Mouse (Mus musculus): ENCODE results near the gene Psd. TPM values are rescaled to one million over a fixed set of nuclear protein-coding genes. Genes with fewer than 3 reads are reported as not detected.

The Psd gene
- polyA plus RNA-seq, 1 experiment, result 1.6 TPM

DNA sequence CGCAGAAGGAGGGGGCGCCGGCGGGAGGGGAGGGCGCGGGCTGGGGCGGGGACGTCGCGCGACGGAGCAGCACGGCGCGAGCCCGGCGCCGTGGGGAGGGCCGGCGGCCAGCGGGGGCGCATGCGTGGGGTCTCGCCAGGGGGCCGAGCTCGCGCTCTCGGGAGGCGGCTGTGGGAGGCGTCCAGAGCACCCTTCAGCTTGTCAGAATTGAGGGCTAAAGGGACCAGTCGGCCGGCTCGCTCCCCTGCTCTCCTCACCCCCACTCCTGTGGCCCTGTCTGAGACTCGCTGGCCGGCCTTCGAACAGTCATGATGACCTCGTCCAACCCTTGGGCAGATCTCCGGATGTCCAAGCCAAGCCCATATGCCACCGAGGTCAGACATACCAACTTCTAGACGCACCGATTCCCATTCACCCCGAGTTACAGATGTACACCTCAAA is 8.9 kb downstream of the Psd start:
- TF ChIP-seq POLR2A (IDR thresholded peaks at IDR 0.05; ENCODE audit: control insufficient read depth, extremely low read depth, insufficient read depth, low read length, poor library complexity), result no peak
- TF ChIP-seq CTCF (IDR thresholded peaks at IDR 0.05; ENCODE audit: borderline replicate concordance, control insufficient read depth, extremely low read depth, insufficient read depth, low read length, poor library complexity), result no peak
- 3% methylated on average over 37 of the region's 42 CpGs for WGBS
- Histone ChIP-seq H3K4me3 (ENCODE audit: control insufficient read depth, insufficient read depth, low read length) (no peak overlapping the region), H3K4me1 (replicated peaks; ENCODE audit: control insufficient read depth, insufficient read depth, low read length) (peaks cover 9% of the 10 kb centered on the region), H3K27ac (ENCODE audit: control insufficient read depth, insufficient read depth, low read length) (no peak overlapping the region), H3K27me3 (ENCODE audit: control insufficient read depth, insufficient read depth, low read length) (peaks cover 31% of the 10 kb centered on the region), H3K36me3 (ENCODE audit: control insufficient read depth, insufficient read depth, low read length) (no peaks in the 10 kb centered on the region)
- DNase-seq, result no peak

- H3K27me3 ChIP-seq (ENCODE audit: control insufficient read depth, insufficient read depth, low read length), result peaks cover 31% of the 10 kb centered on the region
- WGBS, result 3% methylated on average over 48 of the region's 48 CpGs
- DNase-seq, result no peak
- no peak overlapping the region for H3K4me3 ChIP-seq (ENCODE audit: control insufficient read depth, insufficient read depth, low read length)
- no peak overlapping the region for H3K27ac ChIP-seq (ENCODE audit: control insufficient read depth, insufficient read depth, low read length)
- no peak for TF ChIP-seq POLR2A (IDR thresholded peaks at IDR 0.05; ENCODE audit: control insufficient read depth, extremely low read depth, insufficient read depth, low read length, poor library complexity)
- TF ChIP-seq CTCF (IDR thresholded peaks at IDR 0.05; ENCODE audit: borderline replicate concordance, control insufficient read depth, extremely low read depth, insufficient read depth, low read length, poor library complexity), result no peak
- peaks cover 9% of the 10 kb centered on the region for H3K4me1 ChIP-seq (replicated peaks; ENCODE audit: control insufficient read depth, insufficient read depth, low read length)
- H3K36me3 ChIP-seq (ENCODE audit: control insufficient read depth, insufficient read depth, low read length), result no peaks in the 10 kb centered on the region
Measured at GRCm38 (mm10) chr19:46317546-46317885, 9.4 kb downstream of the Psd start.

- TF ChIP-seq CTCF (IDR thresholded peaks at IDR 0.05; ENCODE audit: borderline replicate concordance, control insufficient read depth, extremely low read depth, insufficient read depth, low read length, poor library complexity), result no peak
- no peak for TF ChIP-seq POLR2A (IDR thresholded peaks at IDR 0.05; ENCODE audit: control insufficient read depth, extremely low read depth, insufficient read depth, low read length, poor library complexity)
- no peaks in the 10 kb centered on the region for H3K36me3 ChIP-seq (ENCODE audit: control insufficient read depth, insufficient read depth, low read length)
- no peak overlapping the region for H3K4me3 ChIP-seq (ENCODE audit: control insufficient read depth, insufficient read depth, low read length)
- peaks cover 9% of the 10 kb centered on the region for H3K4me1 ChIP-seq (replicated peaks; ENCODE audit: control insufficient read depth, insufficient read depth, low read length)
- H3K27ac ChIP-seq (ENCODE audit: control insufficient read depth, insufficient read depth, low read length), result no peak overlapping the region
- WGBS, result 40% methylated on average over 15 of the region's 15 CpGs
- peaks cover 31% of the 10 kb centered on the region for H3K27me3 ChIP-seq (ENCODE audit: control insufficient read depth, insufficient read depth, low read length)
- DNase-seq, result no peak
Measured at GRCm38 (mm10) chr19:46316846-46317545, 10.0 kb downstream of the Psd start.

- TF ChIP-seq POLR2A (IDR thresholded peaks at IDR 0.05; ENCODE audit: control insufficient read depth, extremely low read depth, insufficient read depth, low read length, poor library complexity) (no peak), CTCF (IDR thresholded peaks at IDR 0.05; ENCODE audit: borderline replicate concordance, control insufficient read depth, extremely low read depth, insufficient read depth, low read length, poor library complexity) (no peak)
- Histone ChIP-seq H3K4me3 (ENCODE audit: control insufficient read depth, insufficient read depth, low read length) (no peak overlapping the region), H3K27ac (ENCODE audit: control insufficient read depth, insufficient read depth, low read length) (no peak overlapping the region), H3K36me3 (ENCODE audit: control insufficient read depth, insufficient read depth, low read length) (peaks cover 9% of the 10 kb centered on the region; the same call in 1 of the 2 replicates), H3K4me1 (replicated peaks; ENCODE audit: control insufficient read depth, insufficient read depth, low read length) (peaks cover 9% of the 10 kb centered on the region), H3K27me3 (ENCODE audit: control insufficient read depth, insufficient read depth, low read length) (peaks cover 31% of the 10 kb centered on the region)
- no peak for DNase-seq
- WGBS, result 58% methylated on average over 12 of the region's 12 CpGs
Measured at GRCm38 (mm10) chr19:46315752-46316610, 11.0 kb downstream of the Psd start.

- Histone ChIP-seq H3K4me1 (replicated peaks; ENCODE audit: control insufficient read depth, insufficient read depth, low read length) (peaks cover 9% of the 10 kb centered on the region), H3K4me3 (ENCODE audit: control insufficient read depth, insufficient read depth, low read length) (no peak overlapping the region), H3K27me3 (ENCODE audit: control insufficient read depth, insufficient read depth, low read length) (peaks cover 30% of the 10 kb centered on the region), H3K36me3 (ENCODE audit: control insufficient read depth, insufficient read depth, low read length) (peaks cover 17% of the 10 kb centered on the region; the same call in 1 of the 2 replicates), H3K27ac (ENCODE audit: control insufficient read depth, insufficient read depth, low read length) (no peak overlapping the region)
- TF ChIP-seq CTCF (IDR thresholded peaks at IDR 0.05; ENCODE audit: borderline replicate concordance, control insufficient read depth, extremely low read depth, insufficient read depth, low read length, poor library complexity) (no peak), POLR2A (IDR thresholded peaks at IDR 0.05; ENCODE audit: control insufficient read depth, extremely low read depth, insufficient read depth, low read length, poor library complexity) (no peak)
- WGBS, result 9% methylated on average over 14 of the region's 14 CpGs
- DNase-seq, result no peak
Measured at GRCm38 (mm10) chr19:46314872-46315742, 11.8 kb downstream of the Psd start.

DNA sequence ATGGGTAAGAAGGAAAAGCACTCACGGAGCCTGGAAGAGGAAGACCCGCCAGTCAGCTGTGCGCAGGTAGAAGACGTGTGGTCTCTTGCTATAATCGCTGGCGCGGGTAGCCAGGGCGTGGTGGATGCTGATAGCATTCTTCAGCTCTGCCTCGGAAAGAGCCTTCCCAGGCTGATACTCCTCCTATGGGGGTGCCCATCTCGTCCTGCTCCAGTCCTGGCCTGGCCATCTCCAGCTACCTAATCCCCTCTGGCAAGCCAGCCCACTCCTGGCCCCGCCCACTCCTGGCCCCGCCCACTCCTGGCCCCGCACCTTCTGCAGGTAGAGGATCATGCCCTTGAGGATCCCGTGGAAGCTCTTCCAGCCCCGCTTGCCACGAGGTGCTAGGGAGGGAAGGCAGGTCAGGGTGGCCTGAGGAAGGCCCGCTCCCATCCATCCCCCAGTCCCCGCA is 12.8 kb downstream of the Psd start:
- TF ChIP-seq POLR2A (IDR thresholded peaks at IDR 0.05; ENCODE audit: control insufficient read depth, extremely low read depth, insufficient read depth, low read length, poor library complexity), result no peak
- TF ChIP-seq CTCF (IDR thresholded peaks at IDR 0.05; ENCODE audit: borderline replicate concordance, control insufficient read depth, extremely low read depth, insufficient read depth, low read length, poor library complexity), result no peak
- no peak overlapping the region for H3K27ac ChIP-seq (ENCODE audit: control insufficient read depth, insufficient read depth, low read length)
- no peak overlapping the region for H3K4me3 ChIP-seq (ENCODE audit: control insufficient read depth, insufficient read depth, low read length)
- peaks cover 24% of the 10 kb centered on the region for H3K27me3 ChIP-seq (ENCODE audit: control insufficient read depth, insufficient read depth, low read length)
- no peak for DNase-seq
- H3K36me3 ChIP-seq (ENCODE audit: control insufficient read depth, insufficient read depth, low read length), result peaks cover 17% of the 10 kb centered on the region; the same call in 1 of the 2 replicates
- WGBS, result 53% methylated on average over 18 of the region's 18 CpGs
- H3K4me1 ChIP-seq (replicated peaks; ENCODE audit: control insufficient read depth, insufficient read depth, low read length), result peaks cover 9% of the 10 kb centered on the region
